Mouse (Mus musculus) T-helper 1 cell (primary cell): Measurements from ENCODE around the gene Paqr5.

ENCODE experiments used
- in situ Hi-C: fragments of 300-600 bp; cut with MboI, MseI; formaldehyde crosslinking; loops from one replicate; pipeline ENCODE4 v1.15.1; 2025; ENCODE audit warnings: high pct_unique_total_duplicates

Gene Paqr5

DNA sequence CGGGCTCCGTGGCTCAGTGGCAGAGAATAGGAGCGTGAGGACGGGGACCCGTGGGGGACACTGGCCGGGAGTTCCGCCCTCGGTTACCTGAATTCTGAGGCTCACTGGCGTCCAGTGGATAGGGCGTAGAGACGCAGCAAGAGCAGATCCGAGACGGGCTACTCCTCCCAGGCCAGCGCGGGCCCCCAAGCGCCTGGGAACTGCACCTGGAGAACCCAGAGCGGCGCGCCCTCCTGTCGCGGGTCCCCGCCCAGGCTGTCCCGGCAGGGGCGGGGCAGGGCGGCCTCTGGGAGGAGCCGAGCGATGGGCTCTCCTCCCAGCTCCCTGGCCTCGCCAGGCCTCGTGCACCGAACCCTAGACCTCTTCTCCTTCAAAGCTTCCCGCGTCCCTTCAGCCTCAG, at the start of gene Paqr5:
Gene Paqr5 (minus strand): TSS at position 257 of the 400 bp plus-strand sequence.
- in situ Hi-C loops = no loop called here

DNA sequence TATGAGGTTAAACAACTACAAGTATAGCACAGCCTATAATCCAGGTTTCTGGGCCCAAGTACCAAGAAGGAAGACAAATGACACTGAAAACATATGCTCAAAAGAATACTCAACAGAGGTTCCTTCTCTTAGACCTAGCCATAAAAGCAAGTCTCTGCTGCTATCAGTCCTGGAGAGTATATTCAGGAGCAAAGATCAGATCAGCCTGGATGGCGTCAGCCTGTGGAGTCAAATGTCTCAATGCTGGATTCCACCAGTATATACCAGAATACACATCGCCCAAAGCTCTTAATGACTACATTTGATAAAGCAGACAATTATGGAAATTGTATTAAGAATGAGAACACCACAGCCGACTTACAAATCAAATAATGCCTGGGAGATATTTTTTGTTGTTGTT, 35.6 kb upstream of the Paqr5 start:
- in situ Hi-C loops = no loop called here

DNA sequence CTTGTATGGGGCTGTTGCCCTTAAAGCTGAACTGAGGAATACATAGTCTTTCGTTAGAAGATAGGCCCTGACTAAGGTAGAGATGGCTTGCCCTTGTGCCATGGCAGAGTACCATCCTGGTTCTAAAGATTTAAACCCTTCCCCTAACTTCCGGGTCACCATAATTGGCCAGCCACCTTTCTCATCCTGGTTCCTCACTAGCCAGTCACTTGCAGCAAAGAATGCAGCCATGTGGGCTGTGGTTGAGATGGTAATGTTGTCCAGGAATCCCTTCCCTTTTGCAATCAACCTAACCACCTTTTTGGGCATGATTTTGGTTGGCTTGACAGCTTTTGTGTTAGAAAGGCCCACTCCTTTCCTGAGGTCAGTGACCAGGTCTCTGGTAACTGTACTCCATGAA, 33.8 kb upstream of the Paqr5 start:
- in situ Hi-C loops = no loop called here

DNA sequence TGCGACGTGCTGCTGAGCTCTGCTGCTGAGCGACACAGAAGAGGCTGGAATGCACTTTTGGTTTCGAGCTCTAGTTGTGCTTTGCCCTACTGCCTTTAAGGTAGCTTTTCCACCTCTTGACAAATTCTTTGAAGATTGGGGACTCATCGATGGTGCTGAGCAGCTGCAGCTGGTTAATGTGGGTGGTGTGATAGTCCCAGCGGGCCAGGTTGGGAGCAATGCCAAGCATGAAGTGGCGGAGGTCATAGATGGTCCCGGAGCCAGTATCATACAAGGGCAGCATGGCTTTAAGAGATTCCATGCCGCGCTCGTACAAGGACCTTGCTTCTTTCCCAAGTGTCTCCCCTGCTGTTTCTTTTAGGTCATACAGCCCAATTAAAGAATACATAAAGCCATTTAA, 33.3 kb upstream of the Paqr5 start:
- in situ Hi-C loops = no loop called here

DNA sequence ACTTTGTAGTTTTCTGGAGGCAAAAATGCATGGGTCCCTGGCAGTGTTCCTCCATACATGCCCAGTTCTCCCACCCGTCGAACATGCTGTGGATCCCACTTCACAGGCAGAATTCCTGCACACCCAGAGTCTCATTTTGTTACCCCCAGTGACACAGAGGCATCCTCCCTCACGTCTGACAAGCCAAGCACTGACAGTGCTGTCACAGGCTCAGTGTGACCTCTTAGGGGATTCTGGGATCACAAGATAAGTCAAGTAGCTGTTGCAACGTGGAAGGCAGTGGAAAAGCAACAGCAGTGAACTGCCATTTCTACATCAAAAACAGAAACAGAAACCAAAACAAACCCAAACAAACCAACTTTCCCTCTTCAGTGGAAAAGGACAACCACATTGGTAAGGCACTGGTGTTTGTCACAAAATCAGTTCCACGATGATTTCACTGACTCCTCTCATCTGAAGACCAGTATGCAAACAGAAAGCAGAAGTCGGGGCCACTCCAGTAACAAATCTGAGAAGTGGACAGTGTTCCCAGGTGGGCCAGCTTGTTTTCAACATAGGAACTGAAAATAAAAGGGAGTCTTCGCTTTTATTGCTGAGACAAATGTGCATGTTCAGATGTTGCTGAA, 31.3 kb upstream of the Paqr5 start:
- in situ Hi-C loops = no loop called here

DNA sequence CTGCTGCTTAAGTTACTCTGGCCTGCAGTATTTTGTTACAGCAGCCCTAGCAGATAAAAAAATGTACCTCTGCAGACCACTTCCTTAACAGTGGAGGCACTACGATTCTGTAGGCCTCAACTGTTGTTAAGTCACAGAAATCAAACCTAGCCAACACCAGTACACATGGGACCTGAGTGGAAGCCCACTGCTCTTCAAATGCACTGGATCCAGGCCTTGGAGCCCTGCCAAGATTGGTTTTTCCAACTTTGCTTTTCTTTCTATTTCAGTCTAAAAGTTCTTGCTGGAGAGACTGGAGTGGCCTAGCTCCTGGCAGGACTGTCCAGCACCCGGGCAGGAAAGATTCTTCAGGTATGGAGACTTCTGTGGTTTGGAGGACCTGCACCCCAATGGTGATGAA, 29.6 kb upstream of the Paqr5 start:
- in situ Hi-C loops = no loop called here

DNA sequence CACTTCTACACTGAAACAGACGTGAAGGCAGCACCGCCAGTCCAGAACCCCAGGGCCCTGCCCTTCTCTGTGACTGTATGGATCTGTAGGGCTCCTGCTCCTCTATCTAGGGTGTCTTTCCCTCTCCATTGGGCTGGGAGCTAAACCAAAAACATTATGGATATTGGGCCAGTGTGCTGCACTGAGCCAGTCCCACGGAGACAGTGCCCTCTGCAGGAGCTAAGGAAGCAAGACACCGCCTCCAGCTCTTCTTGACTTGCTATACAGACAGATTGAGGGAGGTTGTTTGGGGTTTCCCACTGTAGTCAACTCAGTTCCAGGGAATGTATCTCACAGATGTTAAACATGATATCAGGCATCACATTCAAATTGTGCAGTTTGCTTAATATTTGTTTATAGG, 24.1 kb upstream of the Paqr5 start:
- in situ Hi-C loops = no loop called here

DNA sequence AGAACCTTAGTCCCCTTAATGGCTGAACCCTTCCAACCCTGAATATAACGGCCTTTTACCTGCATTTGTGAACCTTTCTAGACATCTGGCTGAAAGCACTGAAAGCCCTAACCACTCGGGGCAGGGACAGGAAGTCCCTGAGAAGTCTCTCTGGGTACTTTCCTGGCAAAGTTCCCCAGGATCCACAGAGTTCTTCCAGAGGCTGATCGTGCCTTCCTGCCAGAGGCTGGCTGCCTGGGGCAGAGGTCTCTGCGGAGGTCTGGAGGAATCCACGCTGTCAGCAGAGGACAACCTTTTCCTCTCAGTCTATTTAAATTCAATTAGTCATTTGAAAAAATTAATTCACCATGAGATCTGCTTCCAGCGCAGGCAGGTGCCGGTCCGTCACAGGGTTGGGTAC, 22.5 kb upstream of the Paqr5 start:
- in situ Hi-C loops = no loop called here

DNA sequence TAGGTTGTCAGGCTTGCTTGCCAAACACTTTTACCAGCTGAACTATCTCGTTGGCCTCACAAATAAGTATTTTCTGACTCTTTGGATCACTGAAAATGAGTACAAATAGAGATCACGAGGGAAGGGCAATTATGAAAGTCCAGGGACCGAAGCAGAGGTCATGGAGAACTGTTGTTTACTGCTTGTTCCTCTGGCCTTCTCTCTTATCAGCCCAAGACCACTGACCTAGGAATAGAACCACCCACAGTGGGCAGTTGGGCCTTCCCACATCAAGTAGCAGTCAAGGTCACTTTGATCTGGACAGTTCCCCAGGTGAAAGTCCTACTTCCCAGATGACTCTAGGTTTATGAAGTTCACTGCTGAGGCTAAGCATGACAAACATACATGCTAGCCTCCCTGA, 15.5 kb upstream of the Paqr5 start:
- in situ Hi-C loops = no loop called here

DNA sequence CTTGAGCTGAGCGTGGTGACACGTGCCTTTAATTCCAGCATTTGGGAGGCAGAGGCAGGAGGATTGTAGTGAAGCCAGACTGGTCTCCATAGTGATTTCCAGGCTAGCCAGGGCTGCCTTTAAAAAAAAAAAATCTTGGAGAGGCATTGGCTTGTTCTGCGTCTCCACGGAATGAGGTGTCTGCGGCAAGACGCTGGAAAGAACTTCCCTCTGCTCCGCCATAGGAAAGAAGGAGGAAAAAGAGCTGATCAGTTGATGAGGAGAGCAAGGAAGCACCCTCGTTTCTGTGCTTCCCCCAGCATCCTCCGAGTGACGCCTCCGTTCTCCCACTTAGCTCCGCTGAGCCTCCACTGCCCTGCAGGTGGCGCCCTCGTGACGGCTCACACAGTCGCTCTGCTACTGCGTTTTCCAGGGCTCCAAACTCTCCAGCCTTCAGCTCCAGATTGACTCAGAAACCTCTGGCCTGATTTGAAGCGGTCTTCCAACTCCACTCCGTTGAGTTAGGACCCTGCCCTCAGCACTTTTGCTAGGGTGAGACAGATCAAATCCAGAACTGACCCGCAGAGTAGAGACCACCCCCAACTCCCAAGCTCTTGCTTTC, 13.5 kb upstream of the Paqr5 start:
- in situ Hi-C loops = no loop called here

DNA sequence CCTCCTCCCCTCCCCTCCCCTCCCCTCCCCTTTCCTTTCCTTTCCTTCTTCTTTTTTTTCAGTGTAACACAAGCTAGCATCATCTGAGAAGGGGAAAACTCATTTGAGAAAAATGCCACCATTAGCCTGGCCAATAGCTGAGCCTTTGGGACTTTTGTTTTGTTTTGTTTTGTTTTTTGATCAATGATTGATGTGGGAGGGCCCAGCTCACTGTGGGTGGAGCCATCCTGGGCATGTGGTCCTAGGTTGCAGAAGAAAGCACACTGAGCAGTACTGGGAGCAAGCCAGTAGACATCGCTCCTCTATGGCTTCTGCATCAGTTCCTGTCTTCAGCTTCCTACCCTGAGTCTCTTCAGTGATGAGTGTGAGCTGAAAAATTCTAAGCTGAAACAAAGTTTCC, 9.2 kb upstream of the Paqr5 start:
- in situ Hi-C loops = loop anchor here (5.0 kb wide), 1 partner anchor 206 kb away; no protein-coding TSS in a partner anchor

DNA sequence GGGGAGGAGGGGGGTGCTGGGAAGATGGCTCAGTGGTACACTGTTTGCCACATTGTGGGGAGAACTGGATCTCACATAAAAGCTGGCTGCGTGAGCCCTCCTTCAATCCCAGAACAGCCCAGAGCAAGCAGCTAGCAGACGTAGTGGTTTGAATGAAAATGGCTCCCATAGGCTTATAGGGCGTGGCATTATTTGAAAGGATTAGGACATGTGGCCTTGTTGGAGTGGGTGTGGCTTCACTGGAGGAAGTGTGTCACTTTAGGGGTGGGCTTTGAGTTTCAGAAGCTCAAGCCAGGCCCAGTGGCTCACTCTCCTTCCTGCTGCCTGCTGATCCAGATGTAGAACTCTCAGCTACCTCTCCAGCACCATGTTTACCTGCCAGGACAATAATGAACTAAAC, 5.5 kb upstream of the Paqr5 start:
- in situ Hi-C loops = no loop called here

DNA sequence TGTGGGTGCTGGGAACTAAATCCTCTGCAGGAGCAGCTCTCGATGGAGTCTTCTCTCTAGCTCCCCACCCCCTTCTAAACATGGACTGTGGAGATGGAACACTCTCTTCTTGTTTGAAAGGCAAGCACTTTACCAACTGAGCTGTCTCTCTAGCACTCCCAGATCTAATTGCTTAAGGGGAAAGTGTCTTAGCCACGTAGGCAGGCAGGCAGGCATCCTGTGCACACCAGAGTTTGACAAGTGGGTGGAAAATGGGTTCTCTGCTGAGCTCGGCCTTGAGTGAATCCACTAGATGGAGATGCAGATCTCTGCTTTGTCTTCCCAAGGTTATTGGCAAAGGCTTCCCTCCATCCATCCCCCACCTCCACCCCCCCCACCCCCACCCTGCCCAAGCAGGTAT, 1.4 kb upstream of the Paqr5 start:
- in situ Hi-C loops = no loop called here

DNA sequence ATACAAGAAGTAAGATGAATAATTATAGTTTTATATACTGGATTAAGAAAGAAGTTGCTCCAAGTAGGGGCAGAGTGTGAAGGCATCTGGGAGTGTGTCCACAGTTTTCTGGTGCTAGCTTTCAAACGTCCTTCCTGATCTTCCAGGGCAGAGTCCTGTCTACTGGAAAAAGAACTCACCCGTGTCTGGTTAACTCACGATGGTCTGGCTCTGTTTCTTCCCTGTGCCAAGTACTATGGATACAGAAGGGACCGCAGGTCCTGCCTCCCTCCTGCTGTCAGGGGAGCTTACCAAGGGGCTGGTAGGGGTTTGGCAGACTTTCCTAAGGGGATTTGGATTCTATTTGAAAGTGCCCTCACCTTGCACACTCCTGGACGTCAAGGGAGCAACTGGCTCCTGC, 1.6 kb downstream of the Paqr5 start:
- in situ Hi-C loops = no loop called here

DNA sequence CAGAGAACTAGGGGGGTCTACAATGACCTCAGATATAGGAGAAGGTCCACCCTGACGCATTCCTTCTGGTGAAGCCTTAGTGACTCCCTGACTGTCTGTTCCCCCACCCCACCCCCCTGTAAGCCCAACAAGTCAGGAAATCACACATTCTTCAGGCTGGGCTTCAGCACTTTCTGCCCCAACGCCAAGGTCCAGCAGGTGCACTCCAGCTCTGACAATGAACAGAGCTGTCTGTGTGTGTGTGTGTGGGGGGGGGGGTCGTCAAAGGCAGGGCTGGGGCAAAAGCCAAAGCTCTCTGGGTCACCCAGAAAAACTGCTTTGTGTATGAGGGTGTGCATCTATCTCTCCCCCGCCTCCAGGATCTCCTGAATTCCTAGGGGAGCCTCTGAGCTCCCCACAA, 2.8 kb downstream of the Paqr5 start:
- in situ Hi-C loops = no loop called here

DNA sequence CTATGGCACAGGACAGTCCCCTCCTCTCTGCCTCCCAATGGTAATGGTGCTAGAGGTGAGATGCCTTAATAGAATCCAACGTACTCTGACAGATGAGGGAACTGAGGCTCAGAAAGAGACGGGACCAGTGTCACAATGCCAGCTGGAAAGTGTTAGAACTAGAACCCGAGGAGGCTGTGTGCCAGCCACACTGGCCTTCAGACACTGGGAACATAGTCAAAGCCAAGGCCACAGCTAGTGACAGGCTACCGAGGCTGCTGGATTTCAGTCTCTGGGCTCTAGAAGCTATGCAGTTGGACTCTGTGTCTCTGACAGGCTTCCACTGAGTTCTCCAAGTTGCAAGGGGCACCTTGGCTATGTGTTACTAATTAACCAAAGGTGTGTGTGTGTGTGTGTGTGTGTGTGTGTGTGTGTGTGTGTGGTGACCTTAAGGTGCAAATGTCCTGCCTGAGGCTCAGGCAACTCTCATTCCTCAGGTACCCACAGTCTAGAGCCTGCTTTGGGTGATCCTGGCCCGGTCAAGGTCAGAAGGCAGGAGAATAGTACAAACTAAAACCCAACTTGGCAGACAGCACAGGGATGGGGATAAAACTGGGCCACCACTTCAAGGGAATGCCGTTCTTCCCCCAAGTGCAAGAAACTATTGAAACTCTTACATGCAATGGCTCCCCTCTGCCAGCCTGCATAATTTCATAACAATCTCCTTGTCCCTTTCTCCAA, 3.5 kb downstream of the Paqr5 start:
- in situ Hi-C loops = no loop called here

DNA sequence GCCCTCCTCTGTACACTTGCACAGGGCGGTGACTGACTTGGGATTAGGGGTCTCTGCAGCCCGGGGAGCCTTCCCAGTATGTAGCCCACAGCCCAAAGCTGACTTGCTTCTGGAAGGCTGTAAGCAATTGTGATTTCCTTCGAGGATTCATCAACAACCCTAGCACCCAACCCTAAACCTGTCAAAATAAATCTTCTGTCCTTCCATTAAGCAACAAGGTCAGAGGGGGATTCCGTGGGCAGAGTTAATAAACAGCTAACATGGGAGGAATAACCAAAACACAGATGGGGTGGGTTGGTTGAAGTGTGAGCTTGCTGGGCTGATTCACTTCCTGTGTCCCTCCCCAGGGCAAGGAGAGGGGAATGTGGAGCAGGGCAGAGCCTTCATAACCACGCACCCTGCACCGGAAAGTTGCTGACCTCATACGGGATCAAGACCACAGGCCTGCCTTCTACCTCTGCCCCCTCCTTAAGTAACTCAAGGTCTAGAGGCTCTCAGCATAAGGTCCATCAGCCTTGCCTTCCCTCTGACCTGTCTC, 5.0 kb downstream of the Paqr5 start:
- in situ Hi-C loops = no loop called here

DNA sequence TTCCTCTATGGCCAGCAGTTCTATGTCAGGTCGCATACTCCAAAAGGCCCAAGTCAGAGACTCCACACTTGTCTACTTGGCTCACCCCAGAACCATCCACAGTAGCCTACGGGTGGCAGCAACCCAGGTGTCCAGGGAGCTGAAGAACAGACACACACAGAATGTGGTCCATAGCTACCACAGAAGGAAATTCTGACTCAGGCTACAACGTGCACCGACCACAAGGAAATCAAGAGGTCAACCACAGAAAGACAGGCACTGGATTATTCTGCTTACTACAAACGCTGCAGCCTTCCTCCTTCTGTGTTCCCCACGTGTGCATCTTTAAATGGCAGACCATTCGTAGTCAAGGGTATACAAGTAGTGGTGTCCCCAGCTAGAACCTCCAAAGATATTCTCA, 6.4 kb downstream of the Paqr5 start:
- in situ Hi-C loops = no loop called here

DNA sequence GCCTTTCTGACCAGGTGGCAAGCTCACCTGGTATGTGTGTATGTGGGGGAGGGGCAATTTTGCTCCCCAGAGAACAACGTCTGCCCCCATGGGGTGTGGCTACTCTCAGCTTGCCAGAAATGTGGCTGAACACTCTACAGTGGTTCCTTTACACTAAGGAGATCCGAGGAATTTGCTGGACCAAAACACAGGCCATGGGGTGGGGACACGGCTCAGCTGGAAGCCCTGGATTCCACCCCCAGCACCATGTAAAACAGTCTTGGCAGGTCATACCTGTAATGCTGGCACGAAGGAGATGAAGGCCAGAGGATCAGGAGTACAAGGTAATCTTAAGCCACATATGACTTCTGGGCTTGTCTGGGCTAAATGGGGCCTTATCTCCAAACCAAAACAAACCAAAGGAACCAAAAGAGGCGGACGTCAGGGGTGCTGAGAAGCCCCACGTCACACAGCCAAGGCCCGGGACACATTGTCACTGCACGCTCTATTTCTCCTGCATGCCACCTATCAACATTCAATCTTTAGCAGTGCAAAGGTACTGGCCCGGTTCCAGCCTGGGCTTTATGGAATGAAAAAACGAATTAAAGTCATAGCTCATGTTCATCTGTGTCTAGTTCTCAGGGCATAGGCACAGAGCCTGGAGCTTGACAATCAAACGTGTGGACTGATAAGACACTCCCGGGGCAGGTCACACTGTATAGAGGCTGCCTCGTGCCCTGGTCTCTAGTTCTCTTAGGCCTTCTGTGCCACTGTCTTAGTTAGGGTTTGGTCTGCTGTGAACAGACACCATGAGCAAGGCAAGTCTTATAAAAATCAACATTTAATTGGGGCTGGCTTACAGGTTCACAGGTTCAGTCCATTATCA, 8.2 kb downstream of the Paqr5 start:
- in situ Hi-C loops = no loop called here

DNA sequence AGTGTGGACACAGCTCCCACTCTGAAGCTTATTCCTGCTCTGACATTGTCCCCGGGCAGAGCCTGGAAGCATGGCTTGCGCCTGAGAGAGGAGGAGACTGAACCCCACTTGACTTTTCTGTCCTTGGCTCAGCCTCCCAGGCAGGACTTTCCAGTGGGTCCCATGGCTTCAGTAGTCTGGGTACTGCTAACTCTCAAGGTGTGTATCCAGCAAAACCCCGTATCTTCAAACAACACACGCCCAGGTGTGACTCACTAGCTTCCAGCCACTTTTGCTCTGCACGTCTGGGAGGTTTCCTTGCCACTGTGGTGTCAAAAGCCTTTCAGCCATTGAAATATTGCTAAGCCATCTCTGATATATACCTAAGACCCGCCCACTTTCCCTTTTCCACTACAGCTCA, 9.3 kb downstream of the Paqr5 start:
- in situ Hi-C loops = no loop called here

DNA sequence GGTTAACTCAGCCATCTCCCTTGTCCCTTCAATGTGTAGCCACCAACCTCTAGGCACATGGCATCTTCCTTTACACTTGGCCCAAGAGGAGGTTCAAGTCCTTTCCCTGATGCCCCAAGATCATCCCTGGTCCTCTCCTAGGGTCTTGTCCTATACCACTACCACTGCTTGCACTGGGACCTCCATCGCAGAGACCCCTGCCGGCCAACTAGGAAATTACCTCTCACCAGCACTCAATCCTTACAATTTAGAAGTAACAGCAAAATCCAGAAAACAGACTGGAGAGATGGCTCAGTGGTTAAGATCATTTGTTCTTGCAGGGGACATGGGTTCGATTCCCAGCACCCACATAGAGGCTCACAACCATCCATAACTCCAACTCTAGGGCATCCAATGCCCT, 11.2 kb downstream of the Paqr5 start:
- in situ Hi-C loops = no loop called here
